Mouse (Mus musculus) myocyte (in vitro differentiated cells): ENCODE measurements around the gene Plcg2.

Experiments
- MAX ChIP-seq: IDR thresholded peaks from one replicate; pipeline ENCODE4 v1.6.1; 2011; ENCODE audit warnings: low read depth, mild to moderate bottlenecking, control low read depth
- MYOG ChIP-seq, 3 experiments: IDR thresholded peaks; one replicate each; pipeline ENCODE4 v1.6.1; 2011; ENCODE audit warnings: control low read depth in 2 of 3, low read depth in 2 of 3, mild to moderate bottlenecking in 2 of 3; ENCODE audit not compliant: insufficient read length in 2 of 3, control insufficient read depth in 1 of 3, insufficient read depth in 1 of 3
- POLR2A ChIP-seq: IDR thresholded peaks from one replicate; pipeline ENCODE4 v1.6.1; 2011; ENCODE audit warnings: low read depth, mild to moderate bottlenecking, control low read depth, moderate library complexity; ENCODE audit not compliant: insufficient read length
- TCF12 ChIP-seq: IDR thresholded peaks from one replicate; pipeline ENCODE4 v1.6.1; 2011; ENCODE audit warnings: mild to moderate bottlenecking, control low read depth; ENCODE audit not compliant: poor library complexity, insufficient read depth, severe bottlenecking

DNA sequence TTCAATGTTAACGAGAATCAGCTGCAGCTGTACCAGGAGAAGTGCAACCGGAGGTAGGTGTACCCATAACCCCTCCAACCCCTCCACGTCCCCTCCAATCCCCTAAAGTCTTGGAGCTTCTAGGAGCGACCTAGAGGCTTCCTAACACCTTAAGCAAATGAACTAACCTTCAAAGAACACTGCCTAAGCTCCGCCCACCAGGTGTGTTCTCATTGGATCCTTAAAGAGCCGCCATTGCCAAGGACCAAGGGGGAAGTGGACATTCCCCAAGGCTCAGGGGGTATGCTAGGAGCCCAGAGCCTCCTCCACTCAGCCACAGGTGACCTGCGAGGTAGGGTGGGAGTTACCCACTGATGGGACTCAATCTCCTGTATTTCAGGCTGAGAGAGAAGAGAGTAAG is 136.3 kb downstream of the Plcg2 start:
- TF ChIP-seq POLR2A (no peak), MAX (no peak), TCF12 (no peak), MYOG (IDR thresholded peaks at IDR 0.05; ENCODE audit: control insufficient read depth in 1 of 3, insufficient read depth in 1 of 3, insufficient read length in 2 of 3, low read depth in 2 of 3) (no peak)
